Mouse (Mus musculus): Measurements from ENCODE around the gene Pde2a. TPM values are rescaled to one million over a fixed set of nuclear protein-coding genes. Genes with fewer than 3 reads are reported as not detected.

Gene Pde2a
- polyA plus RNA-seq, 1 experiment from 2014 or later, result 16.4 TPM

DNA sequence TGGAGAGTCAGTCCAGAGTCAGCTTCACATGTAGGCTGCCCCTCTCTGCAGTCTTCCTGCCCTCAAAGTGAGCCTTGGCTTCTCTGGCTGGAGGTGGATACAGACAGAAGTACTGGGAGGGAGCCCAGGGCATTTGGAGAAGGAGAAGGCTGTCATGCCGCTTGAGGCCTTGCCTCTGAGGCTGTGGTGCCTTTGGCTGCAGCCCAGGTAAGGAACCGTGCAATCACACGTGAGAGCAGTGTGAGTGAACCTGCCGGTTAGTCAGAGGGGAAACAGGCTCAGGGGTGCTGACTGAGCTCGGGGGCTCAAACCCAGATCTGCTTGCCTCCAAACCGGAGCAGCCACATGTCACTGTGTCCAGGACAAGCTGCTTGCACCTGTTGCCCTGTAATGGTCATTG lies 40.0 kb upstream of the Pde2a start:
- Histone ChIP-seq H3K9ac (ENCODE audit: low read length) (no peak overlapping the region), H3K36me3 (ENCODE audit: control insufficient read depth, insufficient read depth, low read length) (no peaks in the 10 kb centered on the region), H3K4me2 (ENCODE audit: low read length) (no peak overlapping the region), H3K27me3 (replicated peaks; ENCODE audit: control insufficient read depth, insufficient read depth, low read length) (no peaks in the 10 kb centered on the region), H3K4me3 (ENCODE audit: low read depth, low read length) (no peak overlapping the region), H3K9me3 (ENCODE audit: control insufficient read depth, low read length) (no peaks in the 10 kb centered on the region), H3K27ac (ENCODE audit: low read depth) (no peak overlapping the region), H3K4me1 (replicated peaks; ENCODE audit: control insufficient read depth, insufficient read depth, low read length) (peaks cover 45% of the 10 kb centered on the region)
- ATAC-seq (replicated peaks; ENCODE audit: low FRiP score, low TSS enrichment, low read depth) (no peak), DNase-seq (ENCODE audit: low spot score) (no peak)
- WGBS, result 81% methylated on average over 6 of the region's 6 CpGs

DNA sequence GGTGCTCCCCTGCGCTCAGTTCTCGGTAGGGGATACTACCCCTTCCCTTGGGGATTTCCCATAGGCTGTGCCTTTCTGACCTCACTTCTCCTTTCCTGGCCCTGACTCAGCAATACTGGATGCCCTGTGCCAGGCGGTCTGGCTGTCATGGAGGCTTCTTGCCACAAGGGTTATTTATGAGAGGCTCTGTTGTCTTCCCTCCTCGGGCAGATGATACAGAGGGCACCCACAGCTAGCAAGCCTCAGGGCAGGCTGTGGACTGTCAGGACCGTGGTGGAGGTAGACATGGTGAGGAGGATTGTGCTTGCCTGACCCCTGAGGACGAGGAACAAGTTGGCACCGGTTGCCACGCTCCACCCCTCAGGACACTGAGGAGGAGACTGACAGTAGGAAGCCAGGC lies 39.1 kb upstream of the Pde2a start:
- H3K9me3 ChIP-seq (ENCODE audit: control insufficient read depth, low read length), result no peaks in the 10 kb centered on the region
- peaks cover 40% of the 10 kb centered on the region for H3K4me1 ChIP-seq (replicated peaks; ENCODE audit: control insufficient read depth, insufficient read depth, low read length)
- WGBS, result 61% methylated on average over 8 of the region's 8 CpGs
- H3K4me2 ChIP-seq (ENCODE audit: low read length), result no peak overlapping the region
- H3K27me3 ChIP-seq (replicated peaks; ENCODE audit: control insufficient read depth, insufficient read depth, low read length), result no peaks in the 10 kb centered on the region
- no peaks in the 10 kb centered on the region for H3K36me3 ChIP-seq (ENCODE audit: control insufficient read depth, insufficient read depth, low read length)
- DNase-seq (ENCODE audit: low spot score) (no peak), ATAC-seq (replicated peaks; ENCODE audit: low FRiP score, low TSS enrichment, low read depth) (no peak)
- H3K9ac ChIP-seq (ENCODE audit: low read length), result no peak overlapping the region
- no peak overlapping the region for H3K27ac ChIP-seq (ENCODE audit: low read depth)
- no peak overlapping the region for H3K4me3 ChIP-seq (ENCODE audit: low read depth, low read length)

GRCm38 (mm10) chr7:101383756-101384155 lies 37.7 kb upstream of the Pde2a start:
- no peak overlapping the region for H3K4me2 ChIP-seq (ENCODE audit: low read length)
- ATAC-seq (replicated peaks; ENCODE audit: low FRiP score, low TSS enrichment, low read depth), result no peak
- DNase-seq (ENCODE audit: low spot score), result no peak
- H3K4me1 ChIP-seq (replicated peaks; ENCODE audit: control insufficient read depth, insufficient read depth, low read length), result peaks cover 27% of the 10 kb centered on the region
- H3K27me3 ChIP-seq (replicated peaks; ENCODE audit: control insufficient read depth, insufficient read depth, low read length), result no peaks in the 10 kb centered on the region
- no peak overlapping the region for H3K27ac ChIP-seq (ENCODE audit: low read depth)
- 0 out of 2 replicates have a peak, but pooled peaks cover 1% of the 10 kb centered on the region for H3K36me3 ChIP-seq (ENCODE audit: control insufficient read depth, insufficient read depth, low read length)
- no peak overlapping the region for H3K4me3 ChIP-seq (ENCODE audit: low read depth, low read length)
- 76% methylated on average over 3 of the region's 3 CpGs for WGBS
- no peak overlapping the region for H3K9ac ChIP-seq (ENCODE audit: low read length)
- no peaks in the 10 kb centered on the region for H3K9me3 ChIP-seq (ENCODE audit: control insufficient read depth, low read length)

- Histone ChIP-seq H3K9me3 (ENCODE audit: control insufficient read depth, low read length) (no peaks in the 10 kb centered on the region), H3K4me3 (ENCODE audit: low read depth, low read length) (no peak overlapping the region), H3K36me3 (ENCODE audit: control insufficient read depth, insufficient read depth, low read length) (peaks cover 10% of the 10 kb centered on the region), H3K27me3 (replicated peaks; ENCODE audit: control insufficient read depth, insufficient read depth, low read length) (no peaks in the 10 kb centered on the region), H3K9ac (ENCODE audit: low read length) (no peak overlapping the region), H3K27ac (ENCODE audit: low read depth) (peak overlapping the region; percentile 57; the same call in 1 of the 2 replicates), H3K4me2 (ENCODE audit: low read length) (peak overlapping the region; percentile 28), H3K4me1 (replicated peaks; ENCODE audit: control insufficient read depth, insufficient read depth, low read length) (peaks cover 17% of the 10 kb centered on the region)
- no peak for DNase-seq (ENCODE audit: low spot score)
- 50% methylated on average over 10 of the region's 10 CpGs for WGBS
- no peak for ATAC-seq (replicated peaks; ENCODE audit: low FRiP score, low TSS enrichment, low read depth)
Observed at GRCm38 (mm10) chr7:101384931-101385330, 36.6 kb upstream of the Pde2a start.

- H3K27ac ChIP-seq (ENCODE audit: low read depth), result no peak overlapping the region; the same call in 1 of the 2 replicates
- H3K27me3 ChIP-seq (replicated peaks; ENCODE audit: control insufficient read depth, insufficient read depth, low read length), result no peaks in the 10 kb centered on the region
- no peak overlapping the region for H3K9ac ChIP-seq (ENCODE audit: low read length)
- ATAC-seq (replicated peaks; ENCODE audit: low FRiP score, low TSS enrichment, low read depth), result no peak
- no peaks in the 10 kb centered on the region for H3K9me3 ChIP-seq (ENCODE audit: control insufficient read depth, low read length)
- peak; percentile 66 for DNase-seq (ENCODE audit: low spot score)
- WGBS, result 13% methylated on average over 6 of the region's 6 CpGs
- H3K36me3 ChIP-seq (ENCODE audit: control insufficient read depth, insufficient read depth, low read length), result peaks cover 14% of the 10 kb centered on the region
- peaks cover 17% of the 10 kb centered on the region for H3K4me1 ChIP-seq (replicated peaks; ENCODE audit: control insufficient read depth, insufficient read depth, low read length)
- H3K4me3 ChIP-seq (ENCODE audit: low read depth, low read length), result no peak overlapping the region
- H3K4me2 ChIP-seq (ENCODE audit: low read length), result peak overlapping the region; percentile 28
Observed at GRCm38 (mm10) chr7:101385331-101385733, 36.2 kb upstream of the Pde2a start.

DNA sequence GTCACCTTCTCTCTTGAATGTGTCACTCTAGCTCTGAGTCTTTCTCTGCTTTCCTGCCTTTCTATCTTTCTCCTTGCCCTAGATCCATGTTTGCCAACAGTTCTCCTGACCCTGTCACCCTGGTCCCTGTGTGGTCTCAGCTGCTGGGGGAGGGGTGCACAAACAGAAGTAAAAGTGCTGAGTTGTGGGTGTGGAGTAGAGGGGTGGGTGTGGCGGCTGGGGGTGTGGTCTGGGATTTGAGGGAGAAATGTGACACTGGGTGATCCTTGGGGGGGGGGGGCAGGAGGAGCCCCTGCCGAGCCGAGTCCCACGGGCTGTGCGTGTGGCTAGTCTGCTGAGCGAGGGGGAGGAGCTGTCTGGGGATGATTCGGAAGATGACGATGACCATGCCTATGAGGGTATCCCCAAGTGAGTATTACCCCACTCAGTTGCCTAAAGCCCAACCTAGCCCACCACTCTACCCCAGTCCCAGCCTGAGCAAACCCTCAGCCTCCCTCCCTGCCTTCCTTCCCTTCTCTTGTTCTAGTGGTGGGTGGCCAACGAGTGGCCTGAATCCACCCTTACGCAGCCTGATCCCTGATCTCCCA lies 35.5 kb upstream of the Pde2a start:
- Histone ChIP-seq H3K9ac (ENCODE audit: low read length) (no peak overlapping the region), H3K4me1 (replicated peaks; ENCODE audit: control insufficient read depth, insufficient read depth, low read length) (peaks cover 17% of the 10 kb centered on the region), H3K27me3 (replicated peaks; ENCODE audit: control insufficient read depth, insufficient read depth, low read length) (no peaks in the 10 kb centered on the region), H3K27ac (ENCODE audit: low read depth) (no peak overlapping the region; the same call in 1 of the 2 replicates), H3K4me3 (ENCODE audit: low read depth, low read length) (no peak overlapping the region), H3K4me2 (ENCODE audit: low read length) (peak overlapping the region; percentile 28), H3K9me3 (ENCODE audit: control insufficient read depth, low read length) (no peaks in the 10 kb centered on the region), H3K36me3 (ENCODE audit: control insufficient read depth, insufficient read depth, low read length) (peaks cover 18% of the 10 kb centered on the region)
- WGBS, result 46% methylated on average over 8 of the region's 10 CpGs
- DNase-seq (ENCODE audit: low spot score) (no peak), ATAC-seq (replicated peaks; ENCODE audit: low FRiP score, low TSS enrichment, low read depth) (peak; percentile 28; the same call in 1 of the 2 replicates)

GRCm38 (mm10) chr7:101389256-101389655 lies 32.2 kb upstream of the Pde2a start:
- H3K4me1 ChIP-seq (replicated peaks; ENCODE audit: control insufficient read depth, insufficient read depth, low read length), result peaks cover 45% of the 10 kb centered on the region
- no peak for ATAC-seq (replicated peaks; ENCODE audit: low FRiP score, low TSS enrichment, low read depth)
- WGBS, result 84% methylated on average over 6 of the region's 6 CpGs

GRCm38 (mm10) chr7:101391909-101392479 lies 29.5 kb upstream of the Pde2a start:
- Histone ChIP-seq H3K4me3 (ENCODE audit: low read depth, low read length) (no peak overlapping the region), H3K4me2 (ENCODE audit: low read length) (0 out of 2 replicates have a peak overlapping the region, but pooled peaks have one; percentile 1), H3K9me3 (ENCODE audit: control insufficient read depth, low read length) (no peaks in the 10 kb centered on the region), H3K27me3 (replicated peaks; ENCODE audit: control insufficient read depth, insufficient read depth, low read length) (no peaks in the 10 kb centered on the region), H3K4me1 (replicated peaks; ENCODE audit: control insufficient read depth, insufficient read depth, low read length) (peaks cover 34% of the 10 kb centered on the region), H3K9ac (ENCODE audit: low read length) (no peak overlapping the region), H3K27ac (ENCODE audit: low read depth) (peak overlapping the region; percentile 93), H3K36me3 (ENCODE audit: control insufficient read depth, insufficient read depth, low read length) (peaks cover 30% of the 10 kb centered on the region)
- no peak for DNase-seq (ENCODE audit: low spot score)
- peak; percentile 22; the same call in 1 of the 2 replicates for ATAC-seq (replicated peaks; ENCODE audit: low FRiP score, low TSS enrichment, low read depth)
- WGBS, result 49% methylated on average over 4 of the region's 4 CpGs

More at GRCm38 (mm10) chr7:101389256-101389655, 32.2 kb upstream of the Pde2a start:
- Histone ChIP-seq H3K4me2 (ENCODE audit: low read length) (no peak overlapping the region), H3K27ac (ENCODE audit: low read depth) (no peak overlapping the region), H3K27me3 (replicated peaks; ENCODE audit: control insufficient read depth, insufficient read depth, low read length) (no peaks in the 10 kb centered on the region), H3K9me3 (ENCODE audit: control insufficient read depth, low read length) (no peaks in the 10 kb centered on the region), H3K36me3 (ENCODE audit: control insufficient read depth, insufficient read depth, low read length) (peaks cover 18% of the 10 kb centered on the region), H3K4me3 (ENCODE audit: low read depth, low read length) (no peak overlapping the region), H3K9ac (ENCODE audit: low read length) (no peak overlapping the region)
- no peak for DNase-seq (ENCODE audit: low spot score)

- peak overlapping the region; percentile 93 for H3K27ac ChIP-seq (ENCODE audit: low read depth)
- H3K4me3 ChIP-seq (ENCODE audit: low read depth, low read length), result no peak overlapping the region
- ATAC-seq (replicated peaks; ENCODE audit: low FRiP score, low TSS enrichment, low read depth) (no peak), DNase-seq (ENCODE audit: low spot score) (no peak)
- no peaks in the 10 kb centered on the region for H3K9me3 ChIP-seq (ENCODE audit: control insufficient read depth, low read length)
- no peak overlapping the region for H3K9ac ChIP-seq (ENCODE audit: low read length)
- peaks cover 39% of the 10 kb centered on the region for H3K36me3 ChIP-seq (ENCODE audit: control insufficient read depth, insufficient read depth, low read length)
- 42% methylated on average over 4 of the region's 4 CpGs for WGBS
- peak overlapping the region; percentile 52 for H3K4me2 ChIP-seq (ENCODE audit: low read length)
- no peaks in the 10 kb centered on the region for H3K27me3 ChIP-seq (replicated peaks; ENCODE audit: control insufficient read depth, insufficient read depth, low read length)
- peaks cover 34% of the 10 kb centered on the region for H3K4me1 ChIP-seq (replicated peaks; ENCODE audit: control insufficient read depth, insufficient read depth, low read length)
Observed at GRCm38 (mm10) chr7:101393015-101393414, 28.5 kb upstream of the Pde2a start.

All from intestine, embryonic 14.5 days (tissue).